Mouse (Mus musculus) cerebellum, adult 11-12 months (tissue): Measurements from ENCODE around the gene Smg6.
A peak's percentile ranks its signal among the peaks of the same experiment; 100 is the strongest.
"Not testable (repeated sequence)": the region's sequence is repeated elsewhere in the genome, so short reads cannot be mapped to it uniquely, and the experiment has no call there.

Experiments
- DNase-seq: peaks from one replicate; pipeline ENCODE4 v3.0.0; 2022

The Smg6 gene

GRCm38 (mm10) chr11:74996482-74996881 lies 70.9 kb downstream of the Smg6 start:
- DNase-seq: no peak

DNA sequence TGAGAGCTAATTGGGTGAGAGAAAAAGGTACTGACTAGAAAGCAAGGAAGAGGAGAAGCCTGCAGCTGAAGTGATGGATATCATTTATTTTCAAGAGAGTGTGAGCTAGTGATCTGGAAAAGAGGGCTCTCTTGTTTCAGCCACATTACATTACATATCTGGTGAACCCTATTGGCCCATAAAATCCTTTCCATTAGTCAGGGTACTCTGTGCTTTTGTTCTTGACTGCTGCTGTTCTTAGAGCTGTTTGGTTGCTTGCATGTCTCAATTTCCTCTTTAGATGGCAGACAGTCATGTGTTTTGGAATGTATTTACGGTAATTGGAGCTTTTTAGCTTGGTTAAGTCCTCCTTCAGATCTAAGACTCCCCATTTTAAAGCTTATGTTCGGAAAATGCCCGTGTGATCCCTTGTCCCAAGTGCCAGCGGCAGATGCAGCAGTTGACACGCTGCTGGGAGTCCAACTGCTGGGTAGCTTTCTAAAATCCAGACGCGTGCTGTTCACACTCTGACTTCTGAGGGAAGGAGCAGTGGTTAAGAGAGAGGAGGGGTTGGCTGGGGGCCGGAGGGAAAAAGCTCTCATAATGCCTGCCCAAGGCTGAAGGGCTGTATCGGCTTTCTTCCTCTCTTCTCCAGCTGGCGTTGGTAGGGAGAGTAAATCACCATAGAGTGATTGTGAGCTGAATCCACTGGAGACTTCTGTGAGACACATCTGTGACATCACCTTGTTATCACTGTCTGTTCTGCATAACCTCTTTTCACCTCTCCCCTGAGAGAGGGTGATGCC lies 75.4 kb downstream of the Smg6 start:
- no peak for DNase-seq

- no peak for DNase-seq
Measured at GRCm38 (mm10) chr11:75008270-75008669, 82.6 kb downstream of the Smg6 start.

DNA sequence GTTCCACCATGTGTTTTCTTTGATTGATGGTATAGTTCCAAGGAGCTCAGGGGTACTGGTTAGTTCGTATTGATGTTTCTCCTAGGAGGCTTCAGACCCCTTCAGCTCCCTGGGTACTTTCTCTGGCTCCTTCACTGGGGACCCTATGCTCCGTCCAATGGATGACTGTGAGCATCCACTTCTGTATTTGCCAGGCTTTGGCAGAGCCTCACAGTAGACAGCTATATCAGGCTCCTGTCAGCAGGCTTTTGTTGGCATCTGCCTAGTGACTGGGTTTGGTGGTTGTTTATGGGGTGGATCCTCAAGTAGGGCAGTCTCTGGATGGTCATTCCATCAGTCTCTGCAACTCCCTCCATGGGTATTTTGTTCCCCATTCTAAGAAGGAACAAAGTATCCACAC lies 83.9 kb downstream of the Smg6 start:
- DNase-seq: not testable (repeated sequence)

DNA sequence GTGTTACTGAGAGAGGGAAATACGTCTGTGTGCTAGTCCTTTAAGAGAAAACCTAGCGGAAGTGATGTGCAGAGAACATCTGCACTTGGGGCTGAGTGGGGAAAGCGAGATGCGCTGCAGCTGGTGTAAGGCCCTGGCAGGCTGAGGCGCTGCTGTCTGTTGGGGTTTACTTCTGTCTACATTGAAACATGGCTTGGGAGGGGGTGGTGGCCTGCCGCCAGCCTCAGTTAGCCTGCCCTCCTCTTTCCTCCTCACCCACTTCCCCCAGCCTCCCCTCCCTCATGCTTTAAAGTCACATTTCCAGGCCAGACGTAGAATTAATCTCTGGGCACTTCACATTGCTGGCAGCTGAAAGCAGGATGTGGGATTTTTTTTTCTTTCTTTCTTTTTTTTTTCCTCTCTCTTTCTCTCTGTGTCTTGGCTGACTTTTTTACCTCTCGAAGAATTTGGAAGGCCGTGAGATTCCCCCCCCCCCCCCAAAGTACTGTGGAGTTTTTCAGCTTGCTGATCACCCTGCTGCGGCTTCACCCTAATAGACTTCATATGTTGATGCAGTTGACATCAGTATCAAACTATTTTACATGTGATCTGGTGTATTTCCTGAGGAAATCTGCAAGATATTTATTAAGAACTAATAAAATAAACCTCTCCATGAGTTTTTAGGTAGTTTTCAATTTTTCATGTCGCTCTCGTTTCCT lies 87.5 kb downstream of the Smg6 start:
- DNase-seq: peak; percentile 42

GRCm38 (mm10) chr11:75013764-75014695 lies 88.4 kb downstream of the Smg6 start:
- no peak for DNase-seq

DNA sequence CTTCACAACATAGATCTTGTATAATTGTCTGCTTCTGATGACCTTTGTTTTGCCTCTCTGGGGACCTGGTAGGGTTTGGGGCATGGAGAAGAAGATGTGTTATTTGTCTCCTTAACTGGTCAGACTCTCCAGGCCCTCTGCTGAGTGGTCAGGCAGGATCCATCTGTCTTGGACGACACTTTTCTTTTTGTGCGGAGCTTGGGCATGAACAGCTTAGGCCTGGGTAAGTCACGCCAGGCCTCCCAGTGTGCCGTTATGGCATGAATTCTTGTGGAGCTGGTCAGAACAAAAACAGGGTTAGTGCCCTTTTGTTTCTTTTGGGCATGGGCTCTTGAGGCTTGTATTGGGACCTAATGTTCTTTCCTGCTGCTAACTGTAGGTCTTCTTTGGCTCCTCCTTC lies 89.2 kb downstream of the Smg6 start:
- DNase-seq: peak; percentile 82

- DNase-seq: peak; percentile 39
Measured at GRCm38 (mm10) chr11:75015453-75015871, 89.8 kb downstream of the Smg6 start.

DNA sequence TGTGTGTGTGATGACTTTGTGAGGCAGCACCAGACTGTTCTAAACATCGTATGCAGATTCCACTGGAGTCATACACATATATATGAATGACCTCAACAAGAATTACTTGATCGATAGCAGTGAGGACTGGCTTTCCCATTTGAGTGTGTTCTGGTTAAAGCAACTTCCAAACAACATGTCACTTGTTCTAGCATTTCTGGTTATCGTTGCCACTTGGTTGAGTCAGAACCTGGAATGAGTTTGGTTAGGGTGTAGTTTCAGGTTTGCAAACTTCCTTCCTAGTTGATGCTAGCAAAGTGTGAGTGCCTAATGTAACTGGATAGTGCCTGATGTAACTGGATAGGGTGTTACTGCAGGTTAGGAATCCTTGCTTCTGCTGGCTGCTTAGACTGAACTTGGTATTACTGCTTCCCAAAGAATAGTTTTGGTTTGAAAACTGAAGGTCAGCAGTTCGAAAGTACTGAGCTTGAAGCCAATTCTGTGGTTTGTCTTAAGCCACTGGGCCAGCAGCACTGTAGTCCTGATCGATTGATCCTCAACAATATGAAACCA lies 90.8 kb downstream of the Smg6 start:
- DNase-seq: no peak

DNA sequence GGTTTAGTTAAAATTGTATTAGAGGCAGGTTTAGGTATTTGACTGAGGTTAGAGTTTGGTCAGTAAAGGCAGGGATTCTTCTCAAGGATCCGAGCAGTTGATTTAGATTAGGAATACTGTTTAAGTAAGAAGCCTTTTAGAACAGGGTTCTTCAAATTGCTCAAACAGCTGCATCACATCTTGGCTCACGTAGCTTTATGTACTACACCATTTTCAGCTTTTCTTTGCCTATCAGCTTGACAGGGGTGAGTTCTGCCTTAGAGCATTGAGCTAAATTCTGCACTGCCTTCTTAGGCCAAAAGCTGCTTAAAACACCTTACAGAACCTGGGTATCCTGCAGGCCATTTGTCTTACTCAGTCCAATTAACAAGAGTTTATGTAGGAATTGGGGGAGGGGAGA lies 92.2 kb downstream of the Smg6 start:
- no peak for DNase-seq

DNA sequence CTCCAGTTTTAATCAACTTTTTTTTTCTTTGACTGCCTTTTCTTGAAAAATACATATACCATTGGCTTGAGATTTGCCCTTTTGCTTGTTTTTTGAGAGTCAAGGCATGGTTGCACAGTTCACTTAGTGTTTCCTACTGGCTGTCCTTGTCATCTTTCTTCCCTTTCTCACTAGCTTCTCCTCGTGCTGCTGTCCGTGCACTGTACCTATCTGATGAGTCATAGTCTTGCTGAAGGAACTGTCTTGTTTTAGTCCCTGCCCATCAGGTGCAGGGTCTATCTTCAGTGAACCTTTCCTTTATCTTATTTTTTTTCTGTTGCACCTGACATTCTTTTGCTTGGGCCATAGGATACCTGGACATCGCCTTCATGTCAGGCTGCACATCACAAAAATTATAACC lies 101.4 kb downstream of the Smg6 start:
- no peak for DNase-seq

- DNase-seq: no peak
Measured at GRCm38 (mm10) chr11:75027616-75028015, 102.0 kb downstream of the Smg6 start.

GRCm38 (mm10) chr11:75031251-75031650 lies 105.6 kb downstream of the Smg6 start:
- DNase-seq: no peak

GRCm38 (mm10) chr11:75032946-75033345 lies 107.3 kb downstream of the Smg6 start:
- no peak for DNase-seq

- DNase-seq: no peak
Measured at GRCm38 (mm10) chr11:75033581-75034067, 108.0 kb downstream of the Smg6 start.

DNA sequence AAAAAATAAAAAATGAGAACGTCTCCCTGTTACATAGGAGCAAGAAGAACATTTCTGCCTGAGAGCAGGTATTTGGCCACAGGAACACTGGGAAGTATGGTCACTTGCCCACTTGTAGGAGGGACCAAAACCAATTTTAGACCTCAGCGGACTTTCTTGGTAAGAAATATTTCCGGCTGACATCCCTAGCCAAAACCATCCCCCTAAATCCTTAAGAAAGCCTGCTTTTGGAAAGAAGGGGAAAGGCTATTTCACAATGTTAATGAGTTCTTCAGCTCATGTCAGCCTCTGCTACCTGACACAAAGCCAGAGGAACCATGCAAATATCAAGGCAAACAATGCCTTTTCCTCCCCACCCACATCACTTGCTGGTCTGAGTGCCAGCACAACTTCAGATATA lies 108.5 kb downstream of the Smg6 start:
- no peak for DNase-seq

DNA sequence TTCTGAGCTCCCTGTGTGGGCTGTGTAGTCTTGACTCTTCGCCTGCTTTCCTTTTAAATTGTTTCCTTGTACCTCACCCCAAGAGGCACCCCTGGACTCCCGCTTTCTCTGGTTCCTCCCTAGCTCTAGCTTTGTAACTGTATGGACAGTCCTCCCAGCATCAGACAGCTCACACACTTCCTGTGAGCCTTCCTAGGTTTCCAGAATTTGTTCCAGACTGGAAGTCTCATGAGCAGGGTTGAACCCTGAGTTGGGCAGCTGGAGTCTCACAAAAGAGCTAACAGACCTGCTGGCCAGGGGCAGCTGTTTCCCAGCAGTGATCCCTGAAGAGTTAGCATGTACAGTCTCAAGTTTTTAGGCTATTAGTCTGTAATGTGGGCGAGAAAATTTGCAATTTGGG lies 118.7 kb downstream of the Smg6 start:
- DNase-seq: no peak

- DNase-seq: no peak
Measured at GRCm38 (mm10) chr11:75045822-75046221, 120.2 kb downstream of the Smg6 start.

GRCm38 (mm10) chr11:75046638-75047037 lies 121.0 kb downstream of the Smg6 start:
- no peak for DNase-seq

DNA sequence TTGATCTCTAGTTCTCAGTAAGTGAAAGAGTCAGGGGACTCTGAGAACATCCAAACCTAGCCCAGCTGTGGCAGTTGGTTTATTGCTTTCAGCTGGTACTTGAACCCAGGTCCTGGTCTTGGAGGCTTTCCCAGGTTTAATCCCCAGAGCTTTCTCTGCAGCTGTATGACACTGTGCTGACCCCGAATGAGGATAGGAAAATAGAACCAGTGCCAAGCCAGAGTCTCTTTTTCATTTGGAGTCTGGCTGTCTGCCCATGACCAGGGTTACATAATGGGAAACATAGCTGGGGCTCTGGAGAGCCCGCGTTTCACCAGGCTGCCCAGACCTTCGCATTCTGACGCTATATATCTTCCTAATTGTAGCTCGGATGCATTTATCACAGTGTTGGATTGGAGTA lies 121.4 kb downstream of the Smg6 start:
- DNase-seq: peak; percentile 69

GRCm38 (mm10) chr11:75047736-75048407 lies 122.2 kb downstream of the Smg6 start:
- DNase-seq: peak; percentile 19

GRCm38 (mm10) chr11:75049146-75049545 lies 123.5 kb downstream of the Smg6 start:
- DNase-seq: no peak
